Mouse (Mus musculus) megakaryocyte, embryonic 14.5 days (primary cell): ENCODE results near the gene Cryl1.

Experiments used
- FLI1 ChIP-seq: IDR thresholded peaks from 2 replicates; pipeline ENCODE4 v1.6.1; 2012; ENCODE audit warnings: low read length, inconsistent platforms, mixed read lengths
- GATA1 ChIP-seq: IDR thresholded peaks from 3 replicates; pipeline ENCODE4 v1.6.1; 2012; ENCODE audit warnings: mixed read lengths, low read length, inconsistent platforms, borderline replicate concordance

DNA sequence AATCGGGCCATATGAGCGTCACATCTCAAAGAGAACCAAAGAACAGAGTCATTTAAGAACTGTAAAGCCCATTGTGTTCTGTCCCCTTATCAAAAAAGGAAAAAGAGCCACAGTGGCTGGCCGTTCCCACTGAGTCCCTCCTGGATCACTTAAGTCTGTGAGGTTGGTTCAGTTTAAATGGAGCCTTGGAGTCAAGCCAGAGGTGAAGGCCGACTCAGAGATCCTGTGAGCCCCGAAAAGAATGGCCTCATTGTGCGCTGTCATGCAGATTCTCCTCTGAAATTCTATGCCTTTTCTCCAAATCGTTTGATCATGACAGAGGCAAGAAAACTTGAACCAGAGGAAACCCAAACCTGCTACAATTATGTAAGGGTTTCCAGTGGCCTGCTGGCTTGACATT is 82.8 kb downstream of the Cryl1 start:
- TF ChIP-seq FLI1, result no peak
- TF ChIP-seq GATA1, result no peak
